Mouse (Mus musculus): ENCODE measurements around the gene Gfod1.

Gfod1 gene

DNA sequence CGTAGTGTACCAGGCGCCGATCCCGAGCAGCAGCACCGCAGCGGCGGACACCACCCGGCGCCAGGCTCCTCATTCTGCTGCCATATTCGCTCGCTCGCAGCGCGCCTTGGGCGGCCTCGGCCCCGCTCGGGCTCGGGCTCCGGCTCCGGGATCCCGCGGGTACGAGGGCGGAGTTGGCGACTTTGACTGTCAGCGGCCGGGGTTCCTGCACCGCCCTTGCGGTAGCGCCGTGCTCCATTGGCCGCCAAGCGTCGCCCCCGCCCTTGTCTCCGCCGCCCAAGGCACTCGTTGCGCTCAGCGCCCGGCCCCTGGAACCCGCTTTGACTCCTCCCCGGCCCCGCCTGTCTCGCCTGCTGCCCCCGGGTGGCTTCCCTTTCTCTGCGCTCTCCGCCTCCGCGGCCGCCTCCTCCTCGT lies at the start of gene Gfod1:
Gene Gfod1 (minus strand): TSS at position 155 of the 414 bp plus-strand sequence.
- DNase-seq (ENCODE audit: low spot score) = peak; percentile 92

DNA sequence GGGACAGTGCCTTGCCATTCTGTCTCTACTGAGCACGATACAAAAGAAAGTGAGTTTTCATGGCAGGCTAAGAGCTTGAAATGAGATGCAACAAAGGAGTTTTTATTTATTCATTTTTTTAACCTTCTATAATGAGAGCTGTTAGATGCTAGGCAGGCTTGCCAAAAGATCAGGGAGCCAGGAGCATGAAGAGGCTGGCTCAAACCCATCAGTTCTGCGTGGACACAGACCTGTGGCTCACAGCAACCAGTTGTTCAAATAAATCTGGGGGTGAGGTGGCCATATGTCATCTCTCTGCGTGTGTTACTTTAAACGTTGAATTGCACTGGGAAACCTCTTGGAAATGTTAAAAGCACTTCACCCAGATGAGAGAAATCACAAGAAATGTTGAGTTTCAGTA lies 49.4 kb upstream of the Gfod1 start:
- no peak for DNase-seq (ENCODE audit: low spot score)

DNA sequence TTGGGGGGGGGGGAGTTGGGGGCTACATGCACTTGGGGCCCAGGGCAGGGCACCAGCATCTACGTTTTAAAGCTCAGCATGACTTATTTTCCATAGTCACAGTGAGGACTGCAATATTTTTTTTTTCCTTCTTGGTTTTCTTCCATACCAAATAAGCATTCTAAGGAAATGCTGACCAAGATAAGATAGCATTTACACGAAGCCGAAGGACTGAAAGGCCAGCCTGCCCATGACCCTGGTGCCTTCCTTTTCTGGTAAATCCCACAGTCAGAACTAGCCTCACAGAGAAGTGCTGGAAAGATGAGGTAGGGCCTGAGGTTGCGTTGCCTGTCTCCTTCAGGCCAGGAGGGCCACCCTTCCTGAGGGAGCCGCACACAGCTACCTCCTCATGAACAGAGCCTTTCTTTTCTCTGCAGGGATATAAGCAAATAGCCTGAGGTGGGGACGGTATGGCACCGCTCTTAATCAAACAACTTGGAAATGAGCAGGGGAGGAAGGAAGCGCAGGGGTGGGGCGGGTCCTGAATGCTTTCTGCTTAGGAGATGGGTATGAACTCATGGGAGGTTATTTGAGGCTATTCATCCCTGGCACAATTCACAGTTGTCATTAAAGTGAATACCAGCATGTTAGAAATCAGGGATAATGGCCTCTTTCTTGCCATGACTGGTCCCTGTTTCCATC lies 46.7 kb upstream of the Gfod1 start:
- DNase-seq (ENCODE audit: low spot score) = no peak

DNA sequence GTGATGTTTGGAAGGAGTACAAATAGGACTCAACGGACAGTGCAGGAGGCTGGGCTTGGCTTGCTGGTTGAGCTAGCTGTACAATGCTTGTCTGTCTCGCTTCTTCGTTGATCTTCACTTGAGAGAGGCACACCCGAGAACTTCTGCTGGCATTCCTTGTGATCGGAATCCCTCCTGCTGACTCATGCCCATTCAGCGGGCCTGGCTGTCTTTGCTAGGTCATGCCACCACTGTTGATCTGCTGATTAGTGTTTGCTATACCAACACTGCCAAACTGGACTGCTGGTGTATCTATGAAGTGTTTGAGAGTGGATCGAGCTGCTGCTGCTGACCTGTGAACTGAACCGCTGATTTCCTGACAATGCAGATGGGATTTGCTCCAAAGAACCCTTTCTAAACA lies 45.4 kb upstream of the Gfod1 start:
- no peak for DNase-seq (ENCODE audit: low spot score)

DNA sequence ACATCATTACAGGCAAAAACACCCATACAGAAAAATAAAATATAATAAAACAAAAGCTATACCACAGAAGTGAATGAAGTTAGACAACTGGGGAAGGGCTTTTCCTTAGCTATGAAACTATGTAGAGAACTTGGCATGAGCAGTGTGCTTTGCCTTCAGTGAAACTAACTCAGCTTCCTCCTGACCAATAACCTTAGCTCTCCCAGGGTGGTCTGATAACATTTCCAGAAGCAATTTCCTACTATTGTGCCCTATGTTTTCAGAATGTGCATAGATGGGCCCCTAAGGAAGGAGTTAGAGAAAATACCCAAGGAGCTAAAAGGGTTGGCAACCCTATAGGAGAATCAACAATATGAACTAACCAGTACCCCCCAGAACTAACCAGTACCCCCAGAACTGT lies 42.9 kb upstream of the Gfod1 start:
- no peak for DNase-seq (ENCODE audit: low spot score)

DNA sequence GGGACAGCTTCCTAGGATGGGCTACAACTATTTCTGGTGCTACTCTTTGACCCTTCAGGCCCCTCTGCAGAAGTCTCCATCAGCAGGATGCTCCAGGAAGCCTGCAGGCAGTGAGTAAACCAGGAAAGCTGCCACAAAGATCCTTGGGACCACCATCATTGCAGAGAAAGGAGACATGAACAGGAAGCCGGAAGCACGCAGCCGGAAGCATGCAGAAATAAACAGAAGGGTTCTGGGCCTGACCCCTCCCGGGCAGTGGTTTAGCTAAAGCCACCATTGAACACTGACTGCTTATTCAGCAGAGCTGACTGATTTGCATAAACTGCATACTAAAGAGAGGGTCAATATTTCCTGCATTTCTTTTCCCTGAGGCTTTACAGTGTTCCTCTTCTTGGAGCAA lies 34.7 kb upstream of the Gfod1 start:
- DNase-seq (ENCODE audit: low spot score) = no peak

DNA sequence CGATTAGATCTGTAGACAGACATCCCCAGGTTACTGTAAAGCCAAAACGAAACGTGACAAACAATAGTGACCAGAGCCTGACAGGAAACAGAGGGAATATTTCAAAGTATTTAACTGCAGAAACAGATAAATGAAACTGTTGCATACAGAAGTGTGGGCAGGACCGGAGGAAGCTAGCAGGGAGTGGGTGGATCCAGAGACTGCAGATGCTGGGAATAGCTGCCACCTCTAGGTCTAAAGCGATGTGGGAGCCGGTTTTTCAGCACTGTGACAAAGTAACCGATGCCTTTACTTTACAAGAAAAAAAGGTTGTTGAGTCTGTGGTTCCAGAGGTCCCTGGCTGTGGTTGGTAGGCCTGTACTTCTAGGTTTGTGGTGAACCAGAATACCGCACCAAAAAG lies 34.0 kb upstream of the Gfod1 start:
- DNase-seq (ENCODE audit: low spot score) = no peak

DNA sequence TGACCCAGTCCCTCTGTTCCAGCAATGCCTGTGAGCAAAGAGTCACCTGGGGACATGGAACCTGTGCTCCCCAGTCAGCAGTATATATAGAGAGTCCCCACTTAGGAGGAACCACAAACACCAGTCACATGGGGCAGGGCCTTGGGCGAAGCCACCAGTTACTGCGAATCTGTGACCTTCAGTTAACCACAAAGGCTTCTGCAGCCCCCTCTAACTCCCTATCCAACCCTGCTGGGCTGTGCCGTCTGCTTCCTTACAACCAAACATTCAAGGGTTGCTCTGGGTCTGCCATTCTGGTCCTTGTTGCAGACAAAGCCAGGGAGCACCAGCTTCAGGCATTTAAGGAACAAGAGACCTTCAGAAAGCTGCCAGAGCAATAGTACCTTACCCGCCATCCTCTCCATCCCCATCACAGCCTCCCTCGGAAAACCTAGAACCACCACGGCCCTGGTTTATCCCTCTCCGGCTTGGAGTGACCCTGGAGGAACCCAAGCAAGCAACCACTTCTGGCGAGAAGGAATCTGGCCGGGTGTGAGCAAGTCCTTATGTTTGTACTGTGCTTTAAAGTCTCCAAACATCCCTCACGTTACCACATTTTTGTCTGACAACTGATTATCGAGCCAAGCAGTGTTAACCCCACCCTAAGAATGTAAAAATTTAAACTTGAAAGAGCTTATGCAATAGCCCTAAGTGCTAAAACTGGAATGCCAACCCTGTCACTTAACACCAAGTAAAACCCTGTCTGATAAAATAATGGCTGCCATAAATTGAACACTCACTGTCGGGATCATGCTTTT lies 32.7 kb upstream of the Gfod1 start:
- no peak for DNase-seq (ENCODE audit: low spot score)

DNA sequence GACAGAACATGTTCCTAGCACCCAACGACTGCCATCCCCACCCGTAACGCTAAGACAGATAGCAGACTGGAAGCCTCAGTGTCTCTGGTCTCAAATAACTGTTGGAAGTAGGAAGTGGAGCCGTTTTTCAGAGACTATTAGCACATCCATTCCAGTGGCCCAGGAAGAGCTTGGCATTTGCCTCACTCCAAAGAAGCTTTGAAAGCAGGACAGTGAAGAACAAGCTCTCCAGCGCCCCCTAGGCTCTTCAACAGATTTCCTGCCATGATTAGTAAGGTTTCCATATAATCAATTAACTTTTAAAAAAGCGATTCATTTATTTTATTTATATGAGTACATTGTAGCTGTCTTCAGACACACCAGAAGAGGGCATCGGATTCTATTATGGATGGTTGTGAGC lies 28.6 kb upstream of the Gfod1 start:
- DNase-seq (ENCODE audit: low spot score) = no peak

DNA sequence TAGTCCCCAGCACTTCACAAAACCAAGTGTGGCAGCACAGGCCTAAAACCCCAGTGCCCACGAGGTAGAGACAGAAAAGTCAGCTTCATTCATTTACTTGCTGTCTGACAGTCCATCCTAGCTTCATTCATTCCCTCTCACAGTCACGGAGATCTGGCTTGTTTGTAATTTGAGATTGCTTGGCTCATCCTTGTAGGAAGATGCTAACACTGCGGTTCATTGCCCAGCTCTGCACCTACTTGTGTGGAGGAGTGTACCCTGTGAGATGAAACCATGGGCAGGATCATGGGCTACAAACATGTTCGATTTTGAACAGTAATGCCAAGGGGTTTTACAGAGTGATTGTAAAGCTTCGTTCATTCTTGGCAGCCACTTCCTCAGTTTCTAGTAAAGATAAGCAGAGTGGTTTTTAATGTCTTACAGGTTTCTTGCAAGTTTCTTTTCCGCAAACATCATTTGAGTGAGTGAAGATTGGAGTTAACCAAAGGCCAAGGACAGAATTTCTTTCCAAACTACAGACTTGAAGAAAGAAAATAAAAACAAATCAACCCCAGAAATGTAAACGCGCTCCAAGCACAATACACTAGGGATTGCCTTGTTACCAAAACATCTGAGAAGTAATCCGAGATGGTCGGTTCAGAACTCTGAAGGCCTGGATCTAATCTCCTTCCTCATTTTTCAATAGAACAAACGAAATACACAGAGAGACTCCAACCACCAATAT lies 27.9 kb upstream of the Gfod1 start:
- DNase-seq (ENCODE audit: low spot score) = no peak

DNA sequence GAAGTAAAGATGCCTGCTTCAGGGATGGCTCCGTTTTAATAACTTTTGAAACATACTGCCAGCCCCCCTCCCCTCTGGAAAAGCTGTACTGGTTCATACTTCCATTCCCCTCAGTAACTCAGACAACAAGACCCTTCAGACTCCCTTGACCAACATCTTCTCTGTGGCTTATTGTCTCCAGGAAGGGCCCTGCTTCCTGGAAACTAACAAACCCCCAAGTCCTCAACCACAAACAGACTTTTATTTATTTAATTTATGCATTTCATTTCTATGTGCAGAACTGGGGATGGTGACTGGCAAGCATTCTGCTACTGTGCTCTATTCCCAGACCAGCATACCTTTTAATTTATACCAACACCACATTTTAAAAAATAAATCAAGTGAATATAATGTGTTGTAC lies 21.5 kb upstream of the Gfod1 start:
- no peak for DNase-seq (ENCODE audit: low spot score)

DNA sequence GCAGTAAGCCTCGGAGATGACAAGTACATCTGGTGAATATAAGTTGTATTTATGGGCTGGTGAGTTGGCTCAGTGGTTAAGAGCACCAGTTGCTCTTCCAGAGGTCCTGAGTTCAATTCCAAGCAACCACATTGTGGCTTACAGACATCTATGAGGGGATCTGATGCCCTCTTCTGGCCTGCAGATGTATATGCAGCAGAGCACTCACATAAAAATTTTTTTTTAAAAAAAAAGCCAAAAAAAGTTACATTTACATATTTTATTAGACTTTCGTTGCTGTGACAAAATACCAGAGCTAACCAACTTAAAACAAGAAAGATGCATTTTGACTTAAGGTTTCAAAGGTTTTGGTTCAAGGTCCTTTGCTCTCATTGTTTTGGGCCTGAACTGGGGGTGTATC lies 17.5 kb upstream of the Gfod1 start:
- no peak for DNase-seq (ENCODE audit: low spot score)

DNA sequence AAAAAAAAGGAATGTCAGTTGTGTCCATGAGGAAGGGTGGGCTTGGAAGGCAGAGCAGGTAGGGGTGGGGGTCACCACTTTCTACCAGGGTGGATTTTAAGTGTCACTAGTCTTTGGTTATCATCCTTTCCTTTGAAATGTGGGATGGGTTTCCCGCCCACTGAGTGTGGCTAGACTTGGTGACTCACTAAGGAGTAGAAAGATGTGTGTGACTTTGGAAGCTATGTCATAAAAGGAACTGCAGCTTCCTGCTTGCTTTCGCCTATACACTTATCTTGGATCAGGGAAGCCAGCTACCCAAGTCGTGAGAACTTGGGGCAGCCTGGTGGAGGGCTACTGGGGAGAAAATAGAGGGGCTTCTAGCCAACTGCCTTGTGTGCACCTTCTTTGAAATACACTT lies 15.4 kb upstream of the Gfod1 start:
- DNase-seq (ENCODE audit: low spot score) = no peak

DNA sequence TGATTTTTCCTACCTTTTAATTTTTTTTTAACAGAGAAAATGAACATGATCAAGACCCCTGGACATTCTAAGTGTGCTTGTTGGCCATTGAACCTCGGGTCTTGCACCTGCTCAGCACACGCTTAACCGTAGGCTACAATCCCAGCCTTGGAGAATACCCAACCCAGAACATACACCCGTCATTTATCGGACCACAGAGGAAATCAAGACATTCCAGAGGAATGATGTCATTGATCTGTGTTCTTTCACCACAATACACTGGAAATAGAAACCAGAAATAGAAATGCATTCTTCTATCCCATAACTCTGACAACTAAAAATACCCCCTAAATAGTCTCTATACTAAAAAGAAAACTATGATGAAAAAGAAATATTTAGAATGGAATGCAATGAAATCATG lies 13.4 kb upstream of the Gfod1 start:
- DNase-seq (ENCODE audit: low spot score) = no peak

DNA sequence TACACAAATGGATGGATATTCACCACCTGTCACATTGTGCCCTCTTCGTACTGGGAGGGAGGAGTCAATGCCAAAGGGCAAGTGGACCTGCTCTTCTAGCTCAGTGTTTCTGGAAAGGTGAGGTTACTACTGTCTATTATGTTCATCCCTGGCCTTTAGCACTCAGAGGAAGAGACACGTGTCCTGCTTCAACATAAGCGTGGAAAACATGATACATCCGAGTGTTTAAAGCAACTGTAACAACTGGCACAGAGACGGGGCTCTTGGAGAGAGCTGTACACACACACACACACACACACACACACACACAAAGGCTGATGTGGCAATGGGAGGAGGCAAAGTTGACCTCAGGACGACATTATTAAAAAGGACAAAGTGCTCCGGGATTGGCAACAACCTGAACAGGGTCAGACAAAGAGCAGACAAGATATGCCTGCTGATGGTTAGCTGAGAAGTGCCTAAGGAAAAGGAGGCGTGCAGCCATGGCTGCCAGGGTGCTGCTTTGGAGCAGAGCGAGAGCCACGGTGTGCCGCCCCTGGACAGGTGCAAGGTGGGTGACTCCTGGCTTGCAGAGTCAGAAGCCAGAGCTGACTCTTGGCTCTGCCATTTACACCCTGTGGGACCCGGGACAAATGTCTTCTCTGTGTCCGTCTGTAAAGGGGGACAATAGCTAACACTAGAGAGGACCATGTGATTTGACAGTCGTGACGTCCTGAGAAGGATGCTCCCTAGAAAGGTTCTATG lies 1.4 kb upstream of the Gfod1 start:
- no peak for DNase-seq (ENCODE audit: low spot score)

DNA sequence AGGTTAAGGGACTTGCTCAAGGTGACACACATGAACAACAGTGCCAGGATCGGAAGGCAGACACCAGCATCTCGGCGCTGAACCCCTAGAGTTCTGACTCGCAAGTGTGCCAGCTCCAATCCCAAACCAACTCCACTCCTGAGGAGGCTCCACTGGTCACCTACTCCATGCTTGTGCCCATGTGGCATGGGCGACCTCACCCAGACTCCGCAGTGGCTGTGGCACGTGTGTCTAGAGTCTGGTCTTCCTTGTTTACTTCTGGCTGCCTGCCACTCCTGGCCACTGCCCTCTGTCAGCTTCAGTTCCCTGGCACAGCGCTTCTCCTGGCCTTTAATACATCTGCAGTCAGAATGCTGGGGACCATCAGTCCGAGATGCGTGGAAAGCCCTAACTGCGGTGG lies 728 bp upstream of the Gfod1 start:
- DNase-seq (ENCODE audit: low spot score) = no peak

DNA sequence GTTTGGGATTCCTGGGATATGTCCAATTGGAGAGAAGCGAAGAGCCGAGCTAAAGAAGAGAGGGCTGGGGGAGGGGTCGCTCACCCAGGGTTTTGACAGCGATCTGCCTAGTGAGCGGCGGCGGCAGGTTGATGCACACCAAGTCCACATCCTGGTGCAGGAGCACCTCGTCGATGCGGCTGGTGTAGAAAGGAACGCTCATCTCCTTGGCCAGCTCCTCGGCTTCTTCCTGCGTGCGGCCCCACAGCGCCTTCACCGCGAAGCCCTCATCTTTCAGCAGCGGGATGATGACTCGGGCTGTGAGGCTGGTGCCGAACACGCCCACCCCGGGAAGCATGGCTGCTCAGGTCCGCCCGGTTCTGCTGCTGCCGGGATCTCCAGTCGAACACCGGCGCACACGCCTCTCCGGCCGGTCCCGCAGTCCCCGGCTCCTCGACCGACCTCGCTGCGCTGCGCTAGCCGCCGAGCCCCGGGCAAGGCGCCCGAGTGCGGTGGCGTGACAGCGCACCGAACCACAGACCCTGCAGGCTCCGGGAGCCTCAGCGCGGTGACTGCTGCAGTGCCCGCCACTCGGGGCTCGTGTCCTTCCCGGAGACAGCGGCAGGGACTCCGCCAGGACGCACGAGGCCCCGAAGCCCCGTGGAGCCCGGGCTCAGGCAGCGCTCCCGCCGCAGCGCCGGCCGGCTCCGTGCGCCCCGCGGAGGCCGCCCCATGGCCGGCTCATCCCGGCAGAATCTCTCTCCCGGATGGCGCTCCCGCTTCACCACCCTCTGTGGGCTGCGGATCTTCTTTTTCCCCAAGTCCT lies 609 bp downstream of the Gfod1 start:
- DNase-seq (ENCODE audit: low spot score) = no peak

DNA sequence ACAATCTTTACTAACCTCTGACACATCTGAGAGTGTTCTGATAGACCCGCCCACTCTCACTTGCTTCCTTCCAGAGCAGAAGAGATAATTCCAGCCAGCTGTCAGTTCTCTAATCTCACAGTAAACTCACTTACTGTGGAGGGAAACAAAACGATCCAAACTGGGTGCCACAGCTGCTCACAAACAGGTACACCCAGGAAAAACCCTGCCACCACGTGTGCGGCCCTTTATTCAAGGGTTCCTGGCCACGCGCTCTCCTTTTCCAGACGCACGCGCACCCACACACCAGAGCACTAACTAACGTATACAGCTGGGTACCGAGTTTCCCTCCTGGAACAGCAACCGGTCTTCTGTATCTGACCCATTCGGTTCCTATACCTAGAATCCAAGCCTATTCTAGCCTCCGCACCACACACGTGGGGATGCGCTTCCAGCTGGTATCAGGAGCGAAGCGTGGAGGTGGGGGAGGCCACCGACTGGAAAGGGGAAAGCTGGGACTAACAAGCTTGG lies 1.3 kb downstream of the Gfod1 start:
- no peak for DNase-seq (ENCODE audit: low spot score)

DNA sequence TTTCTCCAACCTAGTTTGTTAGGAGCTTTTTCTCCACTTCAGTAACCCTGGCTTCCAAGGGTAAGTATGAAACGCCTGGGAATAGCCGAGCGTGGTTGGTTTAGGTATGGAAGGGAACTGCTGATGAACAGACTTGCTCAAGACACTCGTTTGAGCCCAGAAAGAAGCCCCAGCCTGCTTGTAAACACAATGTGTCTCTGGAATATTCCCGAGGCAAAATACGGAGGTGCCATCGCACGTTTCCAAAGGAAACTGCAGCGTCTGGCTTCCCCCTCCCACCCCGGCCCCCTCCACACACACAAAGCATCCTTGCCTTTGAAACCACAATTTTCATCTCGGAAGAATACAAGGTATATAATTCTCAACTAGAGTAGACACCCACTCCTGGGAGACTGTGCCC lies 1.7 kb downstream of the Gfod1 start:
- no peak for DNase-seq (ENCODE audit: low spot score)

DNA sequence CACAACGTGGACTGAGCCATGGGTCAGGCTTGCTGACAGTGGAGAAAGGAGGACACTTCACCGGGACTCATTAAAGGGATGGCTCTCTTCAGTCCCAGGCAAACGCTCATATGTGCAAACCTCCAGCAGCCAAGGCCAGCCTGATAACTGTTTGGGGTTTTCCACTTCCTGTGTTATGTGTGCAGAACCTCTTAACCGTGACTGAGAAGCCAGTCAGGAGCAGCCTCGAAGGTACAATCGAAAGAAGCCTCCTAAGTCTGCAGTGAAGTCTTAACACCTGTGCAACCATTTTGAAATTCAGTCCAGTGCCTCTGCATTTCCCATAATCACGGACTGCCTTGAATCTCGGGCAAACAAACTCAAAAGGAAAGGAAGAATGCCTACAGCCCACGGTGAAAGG lies 3.1 kb downstream of the Gfod1 start:
- DNase-seq (ENCODE audit: low spot score) = no peak

DNA sequence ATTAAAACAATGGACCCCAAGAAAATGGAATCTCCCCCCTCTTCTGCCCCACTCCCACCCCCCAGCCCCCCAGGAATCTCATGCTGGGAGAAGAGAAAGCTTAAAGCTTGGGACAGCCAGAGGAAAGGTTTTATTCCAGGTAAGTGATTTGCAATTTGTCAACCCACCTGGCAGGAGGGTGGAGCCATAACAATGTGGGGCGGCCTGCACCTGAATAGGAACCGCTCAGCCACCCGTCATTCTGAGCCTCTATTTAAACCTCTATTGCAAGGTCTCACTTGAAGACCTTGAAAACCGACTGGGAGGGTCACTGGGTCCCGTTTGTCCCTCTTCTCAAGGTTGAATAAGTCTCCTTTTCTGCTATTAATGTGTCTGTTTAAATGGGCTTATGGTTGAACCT lies 3.6 kb downstream of the Gfod1 start:
- DNase-seq (ENCODE audit: low spot score) = no peak

Measured in left cerebral cortex, adult 11 months (tissue).